Mouse (Mus musculus): Measurements from ENCODE around the gene Elp1.

Gene Elp1

GRCm38 (mm10) chr4:56767861-56768284, 34.3 kb downstream of the Elp1 start:
- no peak for DNase-seq

DNA sequence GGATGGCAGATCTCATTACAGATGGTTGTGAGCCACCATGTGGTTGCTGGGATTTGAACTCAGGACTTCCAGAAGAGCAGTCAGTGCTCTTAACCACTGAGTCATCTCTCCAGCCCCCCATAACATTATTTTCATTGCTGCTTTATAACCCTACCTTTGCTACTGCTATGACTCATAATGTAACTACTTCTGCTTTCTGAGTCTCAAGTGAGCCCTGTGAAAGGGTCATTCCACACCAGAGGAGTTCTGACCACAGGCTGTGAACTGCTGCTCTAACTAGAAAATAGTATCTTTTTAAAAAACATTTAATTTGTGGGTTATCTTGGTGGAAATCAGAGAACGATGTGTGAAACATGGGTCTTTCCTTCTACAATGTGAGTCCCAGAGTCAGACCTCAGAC, 44.4 kb downstream of the Elp1 start:
- no peak for DNase-seq

DNA sequence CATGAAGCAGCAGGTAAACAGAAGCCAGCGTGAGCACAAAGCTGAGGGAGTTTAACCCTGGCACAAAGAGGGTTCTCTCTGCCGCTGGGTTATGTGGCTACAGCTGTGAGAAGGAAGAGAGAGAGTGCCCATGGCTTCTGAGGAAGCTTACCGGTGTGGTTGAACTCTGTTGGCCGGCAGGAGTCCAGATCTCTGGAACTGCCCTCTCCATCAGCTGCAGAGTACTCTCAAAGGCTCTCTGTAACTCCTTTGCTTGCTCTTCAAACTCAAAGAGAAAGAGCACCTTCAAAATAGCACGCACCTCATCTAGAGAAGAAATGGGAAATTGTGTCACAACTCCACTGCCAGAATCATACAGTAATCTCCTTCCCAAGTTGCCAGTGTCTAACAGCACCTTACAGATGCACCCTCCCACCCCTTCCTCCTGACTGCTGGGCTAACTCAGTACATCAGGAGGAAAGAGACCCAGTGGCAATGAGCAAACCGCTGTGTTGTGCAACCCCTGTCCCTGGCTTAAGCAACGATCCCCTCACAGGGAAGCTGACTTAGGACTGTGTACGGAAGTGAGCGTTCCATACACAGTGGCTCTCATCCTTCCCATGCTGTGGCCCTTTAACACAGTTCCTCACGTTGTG, 45.0 kb downstream of the Elp1 start:
- DNase-seq = no peak

GRCm38 (mm10) chr4:56756021-56756420, 46.1 kb downstream of the Elp1 start:
- no peak for DNase-seq

DNA sequence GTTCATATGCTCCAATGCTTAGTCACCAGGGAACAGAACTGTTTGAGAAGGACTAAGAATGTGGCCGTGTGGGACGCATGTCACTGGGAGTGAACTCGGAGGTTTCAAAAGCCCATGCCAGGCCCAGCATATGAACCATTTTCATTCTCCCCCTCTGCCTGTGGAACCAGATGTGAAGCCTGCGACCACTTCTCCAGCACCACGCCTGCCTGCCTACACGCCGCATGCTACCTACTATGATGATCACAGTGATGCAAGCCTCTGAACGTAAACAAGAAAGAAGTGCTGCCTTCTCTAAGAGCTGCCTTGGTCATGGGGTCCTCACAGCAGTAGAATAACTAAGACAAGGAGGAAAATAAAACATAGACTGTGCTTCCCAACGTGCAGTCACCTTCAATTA, 54.7 kb downstream of the Elp1 start:
- DNase-seq = no peak

- DNase-seq = no peak
These were observed 55.8 kb downstream of the Elp1 start for GRCm38 (mm10) chr4:56746345-56746744.

GRCm38 (mm10) chr4:56743363-56744195, 58.6 kb downstream of the Elp1 start, which contains the start of gene Actl7a:
TSS of gene Actl7a (plus strand) at chr4:56743413.
- DNase-seq = no peak

DNA sequence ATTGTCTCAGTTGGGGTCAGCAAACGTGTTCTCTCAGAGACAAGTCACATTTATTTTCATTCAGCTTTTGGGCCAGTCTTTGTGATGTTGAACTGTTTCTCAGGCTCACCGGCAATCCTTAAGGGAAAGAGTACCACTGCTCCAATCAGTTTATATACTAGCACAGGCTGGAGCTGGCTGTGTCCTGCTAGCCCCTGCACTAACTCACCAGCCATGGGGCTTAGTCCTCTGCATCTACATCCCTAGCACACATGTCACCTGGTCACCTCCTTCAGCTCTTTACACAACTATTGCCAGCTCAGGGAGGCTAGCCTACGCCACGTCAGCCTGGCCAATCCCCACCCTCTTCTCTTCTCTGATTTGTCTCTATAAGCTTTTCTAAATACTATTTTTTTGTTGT, 59.4 kb downstream of the Elp1 start:
- DNase-seq = no peak

DNA sequence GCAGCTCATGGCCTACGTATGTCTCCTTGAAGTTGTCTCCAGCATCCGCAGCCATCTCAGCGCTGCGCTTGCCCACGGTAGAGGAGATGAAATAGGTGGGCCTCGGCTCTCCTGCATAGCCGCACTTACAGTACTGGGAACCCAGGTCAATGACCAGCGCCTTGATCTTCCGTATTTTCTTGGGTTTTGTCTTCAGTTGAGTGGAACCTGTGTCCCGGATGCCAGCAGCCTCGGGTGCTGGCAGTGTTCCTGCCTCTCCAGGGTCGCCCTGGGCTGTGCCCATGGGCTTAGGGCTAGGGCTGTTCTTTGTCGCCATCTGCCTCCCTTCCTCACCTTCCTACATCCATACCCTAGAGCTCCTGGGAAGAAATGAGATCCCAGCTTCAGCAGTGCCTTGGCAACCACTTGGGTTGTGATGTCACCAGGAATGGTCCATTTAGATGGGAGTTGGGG, 61.1 kb downstream of the Elp1 start, which contains the start of gene Actl7b:
Gene Actl7b (minus strand): TSS at position 403 of the 453 bp plus-strand sequence.
- DNase-seq = no peak

- DNase-seq = no peak
These were observed 61.5 kb downstream of the Elp1 start for GRCm38 (mm10) chr4:56740611-56741010.

GRCm38 (mm10) chr4:56740020-56740485, 62.1 kb downstream of the Elp1 start, which contains the start of gene Gm26657:
TSS of gene Gm26657 (plus strand) at chr4:56740070.
- DNase-seq = no peak

- DNase-seq = no peak
These were observed 76.3 kb downstream of the Elp1 start for GRCm38 (mm10) chr4:56725839-56726238.

DNA sequence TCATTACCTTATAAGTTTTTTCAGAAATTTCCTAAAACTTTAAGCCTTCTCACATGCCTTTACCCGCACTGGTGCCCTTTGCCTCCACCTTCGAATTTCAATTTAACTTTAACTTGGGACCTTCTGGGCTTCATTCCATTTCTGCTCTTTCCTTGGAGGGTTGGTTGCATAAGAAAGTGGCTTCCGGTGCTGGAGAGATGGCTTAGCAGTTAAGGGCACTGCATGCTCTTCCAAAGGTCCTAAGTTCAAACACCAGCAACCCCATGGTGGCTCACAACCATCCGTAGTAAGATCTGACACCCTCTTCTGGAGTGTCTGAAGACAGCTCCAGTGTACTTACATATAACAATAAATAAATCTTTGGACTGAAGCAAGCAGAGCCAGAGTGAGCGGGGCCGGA, 78.9 kb downstream of the Elp1 start:
- DNase-seq = no peak

- no peak for DNase-seq
These were observed 79.8 kb downstream of the Elp1 start for GRCm38 (mm10) chr4:56722346-56722745.

GRCm38 (mm10) chr4:56721469-56721868, 80.7 kb downstream of the Elp1 start:
- peak in 1 of 2 experiments; percentile 10 for DNase-seq

DNA sequence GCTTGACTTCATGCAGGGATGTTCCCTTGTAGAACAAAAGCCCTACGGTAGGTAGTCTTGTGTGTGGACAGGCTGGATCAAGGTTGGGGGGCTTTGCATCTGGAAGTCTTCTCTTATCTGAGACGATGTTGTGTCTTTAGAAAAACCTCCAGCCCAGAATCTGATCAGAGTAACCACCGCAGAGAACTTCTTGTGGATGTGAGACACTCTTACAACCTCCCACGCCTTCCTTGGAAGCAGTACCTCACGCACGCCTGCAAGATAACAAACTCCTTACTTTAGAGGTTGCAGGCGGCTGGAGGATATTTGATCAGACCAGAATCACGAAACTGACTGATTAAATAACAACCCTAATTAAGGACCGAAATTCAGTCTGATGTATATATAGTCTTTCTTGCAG, 81.7 kb downstream of the Elp1 start:
- DNase-seq = no peak

- DNase-seq = no peak
These were observed 82.7 kb downstream of the Elp1 start for GRCm38 (mm10) chr4:56719456-56719855.

GRCm38 (mm10) chr4:56718573-56719442, 83.3 kb downstream of the Elp1 start:
- DNase-seq = no peak

GRCm38 (mm10) chr4:56717932-56718331, 84.2 kb downstream of the Elp1 start:
- no peak for DNase-seq

GRCm38 (mm10) chr4:56716801-56717200, 85.3 kb downstream of the Elp1 start:
- DNase-seq = no peak

GRCm38 (mm10) chr4:56713155-56713554, 89.0 kb downstream of the Elp1 start:
- no peak for DNase-seq

- no peak for DNase-seq
These were observed 99.9 kb downstream of the Elp1 start for GRCm38 (mm10) chr4:56702234-56702633.

Data from cerebellum, postnatal 36 days (tissue).